Mouse (Mus musculus) lung, postnatal 0 days (tissue): ENCODE results near the gene Rnf213.

Experiments
- CTCF ChIP-seq: IDR thresholded peaks from 2 replicates; pipeline ENCODE4 v1.5.1; 2016; ENCODE audit warnings: antibody characterized with exemption, mild to moderate bottlenecking
- EP300 ChIP-seq: IDR thresholded peaks from 2 replicates; pipeline ENCODE4 v1.6.1; 2016; ENCODE audit warnings: antibody characterized with exemption, mild to moderate bottlenecking, control low read depth

DNA sequence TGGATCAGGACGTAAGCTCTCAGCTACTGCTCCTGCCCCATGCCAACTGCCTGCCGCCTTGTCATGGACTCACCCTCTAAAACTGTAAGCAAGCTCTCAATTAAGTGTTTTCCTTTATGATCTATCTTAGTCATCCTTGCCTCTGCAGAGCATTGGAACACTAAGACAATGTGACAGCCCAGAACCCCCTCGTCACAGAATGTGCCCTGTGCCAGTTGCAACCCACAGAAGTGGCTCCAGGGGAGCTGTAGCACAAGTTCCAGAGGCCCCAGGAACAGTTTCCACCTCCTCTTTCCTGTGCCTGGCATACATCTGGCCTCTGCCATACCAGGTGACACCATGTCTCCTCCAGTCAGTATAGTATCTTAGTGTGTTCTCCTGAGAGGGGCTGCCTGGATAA, 130.5 kb downstream of the Rnf213 start:
- TF ChIP-seq CTCF (0 out of 2 replicates have a peak, but pooled peaks have one; percentile 2), EP300 (no peak)
